Mouse (Mus musculus): ENCODE measurements around the gene Vav1.

The Vav1 gene

DNA sequence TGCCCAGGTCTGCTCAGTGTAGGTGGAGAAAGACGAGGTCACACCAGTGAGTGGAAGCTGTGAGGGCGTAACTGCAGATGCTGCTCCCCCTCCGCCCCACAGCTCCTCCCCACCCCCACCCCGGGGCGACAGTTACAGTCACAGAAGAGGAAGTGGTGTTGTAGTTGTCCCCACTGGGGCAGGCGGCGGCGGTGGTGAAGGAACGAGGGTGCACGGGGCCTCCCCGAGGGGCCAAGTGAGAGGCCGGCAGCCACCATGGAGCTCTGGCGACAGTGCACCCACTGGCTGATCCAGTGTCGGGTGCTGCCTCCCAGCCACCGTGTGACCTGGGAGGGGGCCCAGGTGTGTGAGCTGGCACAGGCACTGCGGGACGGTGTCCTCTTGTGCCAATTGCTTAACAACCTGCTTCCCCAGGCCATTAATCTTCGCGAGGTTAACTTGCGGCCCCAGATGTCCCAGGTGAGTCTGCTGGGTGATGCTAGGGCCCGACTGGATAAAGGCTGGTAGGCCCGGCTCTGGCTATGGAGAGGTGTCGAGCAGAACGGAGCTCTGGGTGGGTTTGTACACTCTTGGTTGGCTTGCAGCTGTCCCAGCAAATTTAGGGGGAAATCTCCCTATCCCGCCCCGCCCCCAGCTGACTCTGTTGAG lies at the start of gene Vav1:
Gene Vav1 (plus strand): TSS at position 158 of the 648 bp plus-strand sequence.
- DNase-seq (ENCODE audit: low spot score), result no peak

DNA sequence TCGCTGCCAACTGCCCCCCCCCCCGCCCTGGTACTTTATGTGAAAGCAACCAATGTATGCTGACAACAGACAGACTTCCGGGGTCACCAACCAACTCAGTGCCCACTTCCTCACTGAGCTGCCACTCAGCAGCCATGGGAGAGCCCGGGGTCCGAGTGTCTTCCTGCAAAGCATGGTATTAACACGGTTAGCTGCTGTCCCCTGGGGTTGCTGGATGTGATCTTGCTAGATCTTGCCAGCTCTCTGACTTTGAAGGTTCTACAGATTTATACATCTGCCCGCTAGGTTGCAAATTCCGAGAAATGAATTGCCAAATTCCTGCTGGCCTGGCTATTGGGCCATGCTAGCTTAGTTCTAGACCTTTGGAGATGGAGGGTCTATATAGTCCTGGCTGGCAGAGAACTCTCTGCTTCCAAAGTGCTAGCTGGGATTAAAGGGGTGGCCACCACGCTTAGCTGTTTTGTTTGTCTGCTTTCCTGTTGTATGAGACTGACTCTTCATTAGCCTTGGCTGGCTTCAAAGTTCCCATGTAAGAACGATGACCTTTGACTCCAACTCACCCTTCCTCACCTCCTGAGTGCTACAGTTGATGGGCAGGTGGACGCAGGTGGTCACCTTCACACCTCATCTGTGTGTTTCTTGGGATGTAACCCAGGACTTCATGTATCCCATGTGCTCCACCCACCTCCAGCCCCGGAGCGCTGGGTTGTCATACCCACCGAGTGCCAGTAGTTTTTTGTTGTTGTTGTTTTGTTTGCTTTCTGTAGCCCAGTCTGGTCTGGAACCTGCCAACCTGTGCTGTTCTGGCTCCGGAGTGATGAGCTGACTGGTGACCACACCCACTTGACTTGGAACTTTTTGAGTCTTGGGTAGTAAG lies 48.8 kb upstream of the Vav1 start:
- DNase-seq (ENCODE audit: low spot score), result no peak

DNA sequence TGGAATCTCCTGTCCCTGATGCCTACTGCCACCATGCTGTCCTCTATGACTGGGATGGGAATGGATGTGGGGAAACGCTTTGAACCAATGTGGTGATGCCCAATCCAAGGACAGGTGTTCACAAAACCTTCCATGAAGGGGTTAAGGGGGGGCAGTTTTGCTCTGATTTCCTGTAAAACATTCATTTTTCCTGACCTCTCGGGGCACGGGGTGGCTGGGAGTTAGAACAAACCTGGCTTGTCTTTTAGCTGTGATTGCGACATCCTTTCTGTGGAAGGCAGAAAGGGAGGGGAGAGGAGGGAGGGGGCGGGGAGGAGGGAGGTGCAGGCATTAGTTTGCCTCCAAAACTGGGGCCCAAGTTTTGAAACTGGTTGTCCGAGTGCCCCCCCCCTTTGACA lies 48.2 kb upstream of the Vav1 start:
- DNase-seq (ENCODE audit: low spot score), result no peak

GRCm38 (mm10) chr17:57231321-57231771 lies 47.6 kb upstream of the Vav1 start:
- DNase-seq (ENCODE audit: low spot score), result no peak

GRCm38 (mm10) chr17:57232200-57232599 lies 46.7 kb upstream of the Vav1 start:
- DNase-seq (ENCODE audit: low spot score), result no peak

GRCm38 (mm10) chr17:57233038-57233437 lies 45.9 kb upstream of the Vav1 start:
- peak; percentile 33 for DNase-seq (ENCODE audit: low spot score)

- no peak for DNase-seq (ENCODE audit: low spot score)
Observed at GRCm38 (mm10) chr17:57234254-57234928, 44.5 kb upstream of the Vav1 start.

DNA sequence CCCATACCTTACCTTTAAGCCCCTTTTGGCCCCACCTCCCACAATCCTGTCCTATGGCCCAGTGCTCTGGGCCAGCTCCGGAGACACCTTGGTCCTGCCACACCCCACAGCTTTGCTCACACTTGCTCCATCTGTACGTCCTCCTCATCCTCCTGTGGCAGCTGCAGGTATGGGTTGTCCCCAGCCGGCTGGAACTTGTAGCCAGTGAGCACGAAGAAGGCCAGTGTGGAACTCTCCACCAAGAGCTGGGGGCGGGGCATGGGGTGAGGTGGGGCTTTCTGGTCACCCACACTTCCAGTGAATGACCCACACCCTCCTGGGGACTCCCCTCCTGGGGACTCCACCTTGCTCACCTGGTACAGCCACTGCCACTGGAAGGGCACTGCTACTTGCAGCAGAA lies 43.1 kb upstream of the Vav1 start:
- DNase-seq (ENCODE audit: low spot score), result no peak

DNA sequence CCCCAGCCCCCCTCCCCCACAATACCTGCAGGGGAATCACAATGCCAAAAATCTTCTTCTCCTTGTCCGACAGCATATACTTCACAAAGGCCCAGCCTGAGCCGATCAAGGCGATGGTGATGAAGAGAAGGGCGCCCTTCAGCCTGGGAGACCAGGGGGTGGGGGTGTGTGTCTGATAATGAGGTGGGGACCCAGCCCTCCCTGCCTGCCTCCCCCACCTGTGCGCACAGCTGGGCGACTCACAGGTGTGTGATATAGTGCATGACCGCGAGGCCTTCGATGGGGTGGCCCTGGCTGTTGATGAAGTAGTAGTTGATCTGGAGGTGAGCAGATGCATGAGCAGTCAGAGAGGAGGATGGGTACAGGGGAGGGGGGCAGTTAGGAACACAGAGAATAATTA lies 41.7 kb upstream of the Vav1 start:
- DNase-seq (ENCODE audit: low spot score), result no peak

GRCm38 (mm10) chr17:57243650-57244370 lies 35.1 kb upstream of the Vav1 start:
- DNase-seq (ENCODE audit: low spot score), result no peak

GRCm38 (mm10) chr17:57245311-57245929 lies 33.5 kb upstream of the Vav1 start:
- DNase-seq (ENCODE audit: low spot score), result no peak

DNA sequence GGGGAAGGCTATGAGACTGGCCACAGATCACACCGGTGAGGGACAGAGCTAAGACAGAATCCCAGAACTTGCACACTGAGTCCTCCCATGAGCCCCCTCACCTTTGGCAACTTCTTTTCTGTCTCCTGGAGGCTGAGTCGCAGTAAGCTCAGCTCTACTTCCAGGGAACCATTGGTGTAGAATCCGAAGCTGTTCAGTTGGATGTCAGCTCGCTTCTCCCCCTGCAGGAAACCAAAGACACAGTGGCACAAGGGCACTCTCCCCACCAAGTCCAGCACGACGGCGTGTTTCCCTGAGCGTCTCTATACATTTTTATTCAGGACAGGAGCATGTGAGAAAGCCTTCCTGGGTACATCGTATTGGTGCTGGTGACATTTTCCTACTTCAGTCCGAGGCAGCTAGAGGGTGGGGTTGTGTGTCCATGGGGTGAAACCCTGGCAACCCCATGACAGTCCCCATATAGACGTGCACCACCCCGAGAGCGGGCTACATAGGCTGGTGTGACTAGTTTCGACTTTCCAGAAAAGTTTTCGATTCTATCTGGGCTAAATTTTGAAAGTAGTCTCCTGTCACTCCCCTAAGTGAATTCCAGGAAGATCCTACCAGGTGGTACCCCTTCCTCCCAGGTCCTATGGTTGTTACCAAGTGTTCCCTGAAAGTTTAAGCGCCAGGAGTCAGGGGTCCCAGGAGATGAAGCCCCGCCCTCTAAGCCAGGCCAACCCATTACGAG lies 32.1 kb upstream of the Vav1 start:
- DNase-seq (ENCODE audit: low spot score), result peak; percentile 20

GRCm38 (mm10) chr17:57247393-57248200 lies 31.3 kb upstream of the Vav1 start:
- DNase-seq (ENCODE audit: low spot score), result peak; percentile 97

DNA sequence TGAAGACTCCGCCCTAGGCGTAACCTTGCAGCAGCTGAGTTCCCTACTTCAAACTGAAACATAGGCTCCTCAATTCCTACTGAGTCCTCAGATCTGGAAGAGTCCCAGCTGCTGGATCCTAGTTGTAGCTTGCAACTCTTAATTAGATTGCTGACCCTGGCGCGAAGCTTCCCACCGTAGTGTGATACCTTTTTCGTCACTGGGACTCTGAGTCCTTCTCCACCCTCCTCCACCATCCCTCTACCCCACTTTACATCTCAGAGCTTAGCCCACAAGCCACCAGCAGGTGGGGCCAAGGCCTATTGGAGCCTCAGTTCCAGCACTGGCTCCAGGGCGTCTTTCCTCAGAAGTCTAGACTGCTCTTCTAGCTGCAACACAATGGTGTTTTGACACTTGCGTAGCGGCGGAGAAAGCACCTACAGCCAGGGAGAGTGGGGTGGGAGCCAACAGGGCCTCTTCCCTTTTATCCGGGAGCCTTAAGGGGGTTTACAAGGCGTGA lies 30.6 kb upstream of the Vav1 start, which contains the start of gene Gpr108:
Gene Gpr108 (minus strand): TSS at position 246 of the 499 bp plus-strand sequence.
- DNase-seq (ENCODE audit: low spot score), result peak; percentile 85

- DNase-seq (ENCODE audit: low spot score), result no peak
Observed at GRCm38 (mm10) chr17:57248771-57249170, 30.1 kb upstream of the Vav1 start.

DNA sequence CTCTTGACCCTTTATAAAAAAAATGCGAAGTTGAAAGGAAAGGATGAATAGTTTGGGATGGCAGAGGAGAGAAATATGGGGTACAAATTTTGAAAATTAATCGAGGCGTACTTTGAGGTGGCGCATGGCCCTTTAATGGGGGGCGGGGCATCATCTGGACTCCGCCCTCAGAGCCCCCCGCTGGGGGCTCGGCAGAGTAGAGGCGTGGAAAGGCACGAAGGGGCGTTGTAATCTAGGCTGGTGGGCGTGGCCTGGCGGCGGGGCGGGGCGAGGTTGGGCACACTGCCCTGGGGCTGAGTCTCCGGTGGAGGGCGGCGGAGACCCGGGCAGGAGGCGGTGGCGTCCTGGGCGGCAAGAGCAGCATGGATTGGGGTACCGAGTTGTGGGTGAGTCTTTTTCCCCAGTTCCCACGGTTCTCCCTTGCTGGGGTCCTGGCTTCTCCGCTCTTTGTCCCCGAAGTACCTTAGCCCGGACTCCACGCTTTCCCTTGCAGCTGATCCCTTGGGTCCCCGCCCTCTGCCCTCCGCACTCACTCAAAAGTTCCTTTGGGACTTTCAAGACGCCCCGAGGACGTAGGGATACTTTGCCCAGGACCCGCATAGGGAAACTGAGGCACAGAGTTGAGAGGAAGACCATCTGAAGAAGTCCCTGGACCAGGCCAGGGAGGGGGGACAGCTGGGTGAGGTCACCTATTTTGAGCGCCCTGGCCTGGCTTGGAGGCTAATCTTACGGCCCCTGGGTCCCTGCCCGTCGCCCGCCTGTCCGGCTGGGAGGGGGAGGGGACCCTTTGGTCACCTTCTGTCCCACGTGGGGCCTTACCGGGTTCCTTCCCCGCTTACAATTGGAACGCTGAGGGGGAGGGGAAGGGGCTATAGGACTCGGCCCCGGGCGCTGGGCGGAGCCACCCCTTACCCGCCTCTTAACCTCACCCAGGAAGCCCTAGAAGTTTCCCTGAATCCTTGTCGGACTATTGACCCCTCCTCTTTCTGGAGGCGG lies 29.4 kb upstream of the Vav1 start, which contains the start of gene Trip10:
Gene Trip10 (plus strand): TSS at position 270 of the 996 bp plus-strand sequence.
- peak; percentile 96 for DNase-seq (ENCODE audit: low spot score)

GRCm38 (mm10) chr17:57250461-57251160 lies 28.3 kb upstream of the Vav1 start:
- DNase-seq (ENCODE audit: low spot score), result no peak

GRCm38 (mm10) chr17:57251431-57251830 lies 27.5 kb upstream of the Vav1 start:
- no peak for DNase-seq (ENCODE audit: low spot score)

Data from retina, embryonic 14.5 days (tissue).